Mouse (Mus musculus) activated CD4-positive, CD25-positive, alpha-beta regulatory T cell, adult 4 months (primary cell): Measurements from ENCODE around the gene Mpc1. TPM values are rescaled to one million over a fixed set of nuclear protein-coding genes. Genes with fewer than 3 reads are reported as not detected.

Source experiments
- ATAC-seq: one replicate; pipeline ENCODE4 v1.8.0; 2017
- polyA plus RNA-seq, 2 experiments: library from polyadenylated mRNA; unstranded; fragments of 100-300 nt; shearing (Covaris generic); gene quantifications; one replicate each; pipeline ENCODE4 v1.2.1; 2017

The Mpc1 gene
- polyA plus RNA-seq: 100 to 1,000 TPM; 223 to 231 TPM

- ATAC-seq: peak; percentile 57
Observed at GRCm38 (mm10) chr17:8282821-8283525, at the start of gene Mpc1. Mpc1 (plus strand) TSS chr17:8282904.

- ATAC-seq: peak; percentile 59
Observed at GRCm38 (mm10) chr17:8233618-8234214, 49.0 kb upstream of the Mpc1 start.

- no peak for ATAC-seq
Observed at GRCm38 (mm10) chr17:8234537-8234936, 48.2 kb upstream of the Mpc1 start.

GRCm38 (mm10) chr17:8235743-8236142, 47.0 kb upstream of the Mpc1 start, which contains the start of gene Ccr6:
Ccr6 (plus strand) TSS chr17:8236043.
- no peak for ATAC-seq

GRCm38 (mm10) chr17:8238012-8238710, 44.5 kb upstream of the Mpc1 start:
- ATAC-seq: no peak

GRCm38 (mm10) chr17:8239561-8239960, 43.1 kb upstream of the Mpc1 start:
- ATAC-seq: no peak

GRCm38 (mm10) chr17:8240517-8240916, 42.2 kb upstream of the Mpc1 start:
- ATAC-seq: peak; percentile 33

GRCm38 (mm10) chr17:8241645-8242044, 41.1 kb upstream of the Mpc1 start:
- ATAC-seq: no peak

- ATAC-seq: peak; percentile 34
Observed at GRCm38 (mm10) chr17:8242186-8242585, 40.5 kb upstream of the Mpc1 start.

GRCm38 (mm10) chr17:8244124-8244523, 38.6 kb upstream of the Mpc1 start:
- ATAC-seq: no peak

GRCm38 (mm10) chr17:8246102-8246754, 36.5 kb upstream of the Mpc1 start:
- ATAC-seq: no peak

GRCm38 (mm10) chr17:8251704-8252103, 31.0 kb upstream of the Mpc1 start:
- no peak for ATAC-seq

GRCm38 (mm10) chr17:8254268-8254667, 28.4 kb upstream of the Mpc1 start:
- no peak for ATAC-seq

- peak; percentile 68 for ATAC-seq
Observed at GRCm38 (mm10) chr17:8254914-8255313, 27.8 kb upstream of the Mpc1 start.

GRCm38 (mm10) chr17:8255583-8255982, 27.1 kb upstream of the Mpc1 start:
- no peak for ATAC-seq

GRCm38 (mm10) chr17:8256982-8257381, 25.7 kb upstream of the Mpc1 start:
- no peak for ATAC-seq

- peak; percentile 59 for ATAC-seq
Observed at GRCm38 (mm10) chr17:8264638-8265037, 18.1 kb upstream of the Mpc1 start.

- ATAC-seq: no peak
Observed at GRCm38 (mm10) chr17:8272054-8272749, 10.5 kb upstream of the Mpc1 start.

- ATAC-seq: no peak
Observed at GRCm38 (mm10) chr17:8272951-8273350, 9.8 kb upstream of the Mpc1 start.

- no peak for ATAC-seq
Observed at GRCm38 (mm10) chr17:8276071-8276470, 6.6 kb upstream of the Mpc1 start.

GRCm38 (mm10) chr17:8276680-8277079, 6.0 kb upstream of the Mpc1 start:
- no peak for ATAC-seq

GRCm38 (mm10) chr17:8277266-8277665, 5.4 kb upstream of the Mpc1 start:
- no peak for ATAC-seq

- no peak for ATAC-seq
Observed at GRCm38 (mm10) chr17:8278356-8278755, 4.3 kb upstream of the Mpc1 start.
